Mouse (Mus musculus) T-helper 1 cell (primary cell): Measurements from ENCODE around the gene H2-Eb2.

Experiments used
- in situ Hi-C: fragments of 300-600 bp; cut with MboI, MseI; formaldehyde crosslinking; loops from one replicate; pipeline ENCODE4 v1.15.1; 2025; ENCODE audit warnings: high pct_unique_total_duplicates

The H2-Eb2 gene

GRCm38 (mm10) chr17:34325436-34325835, at the start of gene H2-Eb2:
TSS of gene H2-Eb2 (plus strand) at chr17:34325665.
- in situ Hi-C loops: no loop called here

- in situ Hi-C loops: loop anchor here (10.0 kb wide), 1 partner anchor 1436 kb away; no protein-coding TSS in a partner anchor
Observed at GRCm38 (mm10) chr17:34280499-34281038, 44.9 kb upstream of the H2-Eb2 start.

- in situ Hi-C loops: loop anchor here (10.0 kb wide), 1 partner anchor 1437 kb away; no protein-coding TSS in a partner anchor
Observed at GRCm38 (mm10) chr17:34281836-34282235, 43.6 kb upstream of the H2-Eb2 start.

- in situ Hi-C loops: loop anchor here (10.0 kb wide), 1 partner anchor 1441 kb away; no protein-coding TSS in a partner anchor
Observed at GRCm38 (mm10) chr17:34285371-34285770, 40.1 kb upstream of the H2-Eb2 start.

- in situ Hi-C loops: loop anchor here (10.0 kb wide), 1 partner anchor 1441 kb away; no protein-coding TSS in a partner anchor
Observed at GRCm38 (mm10) chr17:34285848-34286247, 39.6 kb upstream of the H2-Eb2 start.

GRCm38 (mm10) chr17:34286501-34286900, 39.0 kb upstream of the H2-Eb2 start:
- in situ Hi-C loops: loop anchor here (10.0 kb wide), 1 partner anchor 1442 kb away; no protein-coding TSS in a partner anchor

GRCm38 (mm10) chr17:34286999-34287398, 38.5 kb upstream of the H2-Eb2 start:
- in situ Hi-C loops: loop anchor here (10.0 kb wide), 1 partner anchor 1442 kb away; no protein-coding TSS in a partner anchor

GRCm38 (mm10) chr17:34287648-34288047, 37.8 kb upstream of the H2-Eb2 start, which contains the start of gene H2-Aa:
TSS of gene H2-Aa (minus strand) at chr17:34287823.
- in situ Hi-C loops: loop anchor here (10.0 kb wide), 1 partner anchor 1443 kb away; no protein-coding TSS in a partner anchor

- in situ Hi-C loops: loop anchor here (10.0 kb wide), 1 partner anchor 1443 kb away; no protein-coding TSS in a partner anchor
Observed at GRCm38 (mm10) chr17:34288131-34288530, 37.3 kb upstream of the H2-Eb2 start.

GRCm38 (mm10) chr17:34291609-34292008, 33.9 kb upstream of the H2-Eb2 start:
- in situ Hi-C loops: no loop called here

- in situ Hi-C loops: no loop called here
Observed at GRCm38 (mm10) chr17:34292570-34292969, 32.9 kb upstream of the H2-Eb2 start.

GRCm38 (mm10) chr17:34293533-34293932, 31.9 kb upstream of the H2-Eb2 start:
- in situ Hi-C loops: no loop called here

- in situ Hi-C loops: no loop called here
Observed at GRCm38 (mm10) chr17:34294249-34294648, 31.2 kb upstream of the H2-Eb2 start.

- in situ Hi-C loops: no loop called here
Observed at GRCm38 (mm10) chr17:34295307-34295706, 30.2 kb upstream of the H2-Eb2 start.

GRCm38 (mm10) chr17:34295891-34296794, 29.3 kb upstream of the H2-Eb2 start:
- in situ Hi-C loops: no loop called here

GRCm38 (mm10) chr17:34299356-34299755, 26.1 kb upstream of the H2-Eb2 start:
- in situ Hi-C loops: no loop called here

- in situ Hi-C loops: no loop called here
Observed at GRCm38 (mm10) chr17:34300071-34300470, 25.4 kb upstream of the H2-Eb2 start.

GRCm38 (mm10) chr17:34300691-34301566, 24.5 kb upstream of the H2-Eb2 start:
- in situ Hi-C loops: no loop called here

GRCm38 (mm10) chr17:34301670-34302190, 23.7 kb upstream of the H2-Eb2 start:
- in situ Hi-C loops: no loop called here

GRCm38 (mm10) chr17:34303789-34304188, 21.7 kb upstream of the H2-Eb2 start:
- in situ Hi-C loops: no loop called here

- in situ Hi-C loops: no loop called here
Observed at GRCm38 (mm10) chr17:34304751-34305150, 20.7 kb upstream of the H2-Eb2 start.
